Mouse (Mus musculus) ZHBTc4 (cell line): ENCODE measurements around the gene Vezf1.

Experiments used
- DNase-seq: peaks from one replicate; pipeline ENCODE4 v3.0.0-alpha.2; 2011; ENCODE audit warnings: low read depth, low spot score

The Vezf1 gene

GRCm38 (mm10) chr11:88125483-88125882 is 57.4 kb downstream of the Vezf1 start:
- no peak for DNase-seq

GRCm38 (mm10) chr11:88126306-88126793 is 58.3 kb downstream of the Vezf1 start:
- no peak for DNase-seq

DNA sequence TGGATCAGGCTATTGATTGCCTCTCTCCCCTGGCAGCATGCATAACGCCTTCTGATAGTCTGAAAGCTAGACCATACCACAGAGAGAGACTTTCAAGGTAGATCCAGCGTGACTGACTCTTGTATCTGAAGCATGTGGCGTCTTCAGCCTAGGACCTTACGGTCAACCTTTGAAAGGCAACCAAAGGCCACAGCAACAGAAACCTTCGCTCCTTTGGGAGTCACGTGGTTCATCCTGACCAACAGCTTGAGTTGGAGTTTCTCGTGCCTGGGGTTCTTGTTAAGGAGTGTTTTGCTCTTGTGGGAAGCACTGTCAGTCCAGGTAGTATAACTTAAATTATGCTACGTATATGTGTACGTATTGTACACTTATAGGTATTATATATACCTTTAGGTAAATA is 60.4 kb downstream of the Vezf1 start:
- no peak for DNase-seq

- no peak for DNase-seq
Observed at GRCm38 (mm10) chr11:88129281-88129680, 61.2 kb downstream of the Vezf1 start.

GRCm38 (mm10) chr11:88129935-88130334 is 61.9 kb downstream of the Vezf1 start:
- no peak for DNase-seq

DNA sequence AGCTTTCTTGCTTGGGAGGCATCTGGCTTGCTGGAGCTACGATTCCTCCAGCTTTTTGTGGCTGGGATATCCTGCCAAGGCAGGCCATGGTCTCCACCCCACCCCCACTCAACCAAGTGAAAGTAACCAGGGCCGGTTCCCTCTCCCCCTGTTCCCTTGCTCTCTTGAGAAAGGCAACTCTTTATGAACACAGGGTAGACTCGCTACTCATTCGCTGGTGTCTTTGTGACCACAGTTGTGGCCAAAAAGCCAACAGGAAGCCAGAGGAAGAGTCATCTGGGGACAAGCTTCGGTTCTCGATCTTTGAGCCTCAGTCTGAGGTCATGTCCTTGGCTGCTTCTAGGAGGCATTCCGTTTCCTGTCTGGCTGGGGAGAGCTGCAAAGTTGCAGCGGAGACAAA is 63.8 kb downstream of the Vezf1 start:
- DNase-seq = peak; percentile 45
